ENCODE assay signal across 13 mouse cellular contexts in genomic region chr2:127370561-127371483, GRCm38 (mm10). TPM values are rescaled to one million over a fixed set of nuclear protein-coding genes. Genes with fewer than 3 reads are reported as not detected.
DNase-seq lines count a peak whose midpoint lies in the region; ATAC-seq and TF ChIP-seq lines count a peak whose summit lies in the region.
"Had no signal": no experiment of that assay in that cellular context is flagged by ENCODE, and none has a peak within 500 bp of the region (broad histone marks: within the 10 kb centered on the region; RNA-seq: fewer than 3 reads in every experiment).

No protein-coding gene starts in this region.

- 47% methylated on average over 9 of the region's 9 CpGs for WGBS in kidney, embryonic 14.5 days
- 15% methylated on average over 9 of the region's 9 CpGs for WGBS in heart, embryonic 15.5 days
- WGBS in liver, embryonic 15.5 days (ENCODE audit: insufficient replicate concordance), result 22% methylated on average over 9 of the region's 9 CpGs
- WGBS in cerebellum, adult 2 months, result 40% methylated on average over 9 of the region's 9 CpGs

- no peak for TF ChIP-seq POLR2A in cerebellum, adult 2 months (IDR thresholded peaks at IDR 0.05; ENCODE audit: borderline replicate concordance, insufficient read depth, low read length)

- H3K9me3 ChIP-seq in kidney, embryonic 14.5 days (ENCODE audit: control insufficient read depth, low read length), result no peaks in the 10 kb centered on the region
- H3K9me3 ChIP-seq in heart, embryonic 15.5 days (replicated peaks), result no peaks in the 10 kb centered on the region
- no peaks in the 10 kb centered on the region for H3K9me3 ChIP-seq in liver, embryonic 15.5 days (replicated peaks)
- H3K9me3 ChIP-seq: embryonic facial prominence, embryonic 15.5 days had no signal

- no peak for DNase-seq in frontal cortex, postnatal 14 days (ENCODE audit: low spot score in 2 of 2)
- no peak for DNase-seq in kidney, adult 8-10 months
- DNase-seq in cerebellum, adult 2 months, result no peak
- DNase-seq in thymus, postnatal 25 days, result no peak
- DNase-seq: adrenal gland, adult 2 months; cerebellum, adult 11-12 months had no signal

- no peak overlapping the region for H3K4me3 ChIP-seq in kidney, embryonic 14.5 days (ENCODE audit: low read length)
- H3K4me3 ChIP-seq in heart, embryonic 15.5 days, result no peak overlapping the region
- H3K4me3 ChIP-seq in liver, embryonic 15.5 days (replicated peaks), result peak overlapping the region; percentile 78
- no peak overlapping the region for H3K4me3 ChIP-seq in cerebellum, adult 2 months (replicated peaks; ENCODE audit: insufficient read depth, low read depth, low read length)
- H3K4me3 ChIP-seq: embryonic facial prominence, embryonic 15.5 days had no signal

- no peak overlapping the region for H3K27ac ChIP-seq in kidney, embryonic 14.5 days (ENCODE audit: low read depth, low read length)
- peak overlapping the region; percentile 17 for H3K27ac ChIP-seq in heart, embryonic 15.5 days
- H3K27ac ChIP-seq in liver, embryonic 15.5 days (replicated peaks), result peak overlapping the region; percentile 93
- no peak overlapping the region for H3K27ac ChIP-seq in cerebellum, adult 2 months (ENCODE audit: insufficient read depth, low read length)
- H3K27ac ChIP-seq: embryonic facial prominence, embryonic 15.5 days; macrophage had no signal

- H3K36me3 ChIP-seq in kidney, embryonic 14.5 days (ENCODE audit: control insufficient read depth, insufficient read depth, low read length), result no peaks in the 10 kb centered on the region
- H3K36me3 ChIP-seq in heart, embryonic 15.5 days, result no peaks in the 10 kb centered on the region
- H3K36me3 ChIP-seq in liver, embryonic 15.5 days (replicated peaks), result peaks cover 18% of the 10 kb centered on the region; the same call in 1 of the 2 replicates
- H3K36me3 ChIP-seq: embryonic facial prominence, embryonic 15.5 days had no signal

- TF ChIP-seq CTCF in cerebellum, adult 2 months (IDR thresholded peaks at IDR 0.05; ENCODE audit: borderline replicate concordance, insufficient read depth, low read depth, low read length), result no peak

- H3K9ac ChIP-seq in kidney, embryonic 14.5 days (ENCODE audit: low read depth, low read length), result no peak overlapping the region
- no peak overlapping the region for H3K9ac ChIP-seq in heart, embryonic 15.5 days
- H3K9ac ChIP-seq in liver, embryonic 15.5 days, result peak overlapping the region; percentile 74
- H3K9ac ChIP-seq: embryonic facial prominence, embryonic 15.5 days had no signal

- no peak overlapping the region for H3K4me2 ChIP-seq in kidney, embryonic 14.5 days (replicated peaks; ENCODE audit: low read depth, low read length)
- peak overlapping the region; percentile 41 for H3K4me2 ChIP-seq in heart, embryonic 15.5 days
- peak overlapping the region; percentile 96 for H3K4me2 ChIP-seq in liver, embryonic 15.5 days
- H3K4me2 ChIP-seq: embryonic facial prominence, embryonic 15.5 days had no signal

- peak; percentile 55 for ATAC-seq in frontal cortex, adult (ENCODE audit: low TSS enrichment)
- peak; percentile 33; the same call in 1 of the 2 replicates for ATAC-seq in kidney, embryonic 14.5 days (ENCODE audit: low FRiP score, low TSS enrichment)
- 0 out of 2 replicates have a peak, but pooled peaks have one; percentile 3 for ATAC-seq in heart, embryonic 15.5 days (replicated peaks; ENCODE audit: insufficient number of reproducible peaks, insufficient read depth, low FRiP score, low read depth)
- ATAC-seq in liver, embryonic 15.5 days (ENCODE audit: insufficient read depth), result peak; percentile 91

- 0 out of 2 replicates have a peak, but pooled peaks cover 7% of the 10 kb centered on the region for H3K4me1 ChIP-seq in kidney, embryonic 14.5 days (ENCODE audit: control insufficient read depth, insufficient read depth, low read length)
- peaks cover 37% of the 10 kb centered on the region for H3K4me1 ChIP-seq in heart, embryonic 15.5 days (replicated peaks)
- peaks cover 99% of the 10 kb centered on the region for H3K4me1 ChIP-seq in liver, embryonic 15.5 days (replicated peaks)
- H3K4me1 ChIP-seq in cerebellum, adult 2 months (ENCODE audit: control insufficient read depth, insufficient read depth, low read length), result no peaks in the 10 kb centered on the region
- H3K4me1 ChIP-seq: embryonic facial prominence, embryonic 15.5 days had no signal

- H3K27me3 ChIP-seq in kidney, embryonic 14.5 days (ENCODE audit: control insufficient read depth, insufficient read depth, low read length), result peaks cover 3% of the 10 kb centered on the region; the same call in 1 of the 2 replicates
- peaks cover 16% of the 10 kb centered on the region for H3K27me3 ChIP-seq in heart, embryonic 15.5 days
- H3K27me3 ChIP-seq in liver, embryonic 15.5 days, result peaks cover 20% of the 10 kb centered on the region
- H3K27me3 ChIP-seq in cerebellum, adult 2 months (ENCODE audit: control insufficient read depth, insufficient read depth, low read length), result no peaks in the 10 kb centered on the region

RNA-seq across cellular contexts. Expression of gene Adra2b, which starts 7.8 kb away (rescaled TPM):
- polyA plus RNA-seq in kidney, embryonic 14.5 days (2014; fragmentation: Nextera tagmentation; extraction: Ambion mirVana), result 0.69 and 1.8 TPM in 2 replicates
- 1.1 and 1.3 TPM in 2 replicates for polyA plus RNA-seq in heart, embryonic 15.5 days (2015; fragmentation: Nextera tagmentation; extraction: Ambion mirVana)
- polyA plus RNA-seq in liver, embryonic 15.5 days (2015; fragmentation: Nextera tagmentation; extraction: Ambion mirVana), result 21.7 and 24.0 TPM in 2 replicates
- 0.64 and 1.2 TPM in 2 replicates for polyA plus RNA-seq in cerebellum, adult 2 months (2012; rRNA removed)
- polyA plus RNA-seq: macrophage had no signal

RNA-seq across cellular contexts. Expression of gene Astl, which starts 32.4 kb away (rescaled TPM):
- not detected in 2 replicates for polyA plus RNA-seq in kidney, embryonic 14.5 days (2014; fragmentation: Nextera tagmentation; extraction: Ambion mirVana)
- 0.08 TPM in 1 of 2 replicates, not detected in the other for polyA plus RNA-seq in heart, embryonic 15.5 days (2015; fragmentation: Nextera tagmentation; extraction: Ambion mirVana)
- polyA plus RNA-seq in liver, embryonic 15.5 days (2015; fragmentation: Nextera tagmentation; extraction: Ambion mirVana), result 0.03 TPM in 1 of 2 replicates, not detected in the other
- not detected in 2 replicates for polyA plus RNA-seq in cerebellum, adult 2 months (2012; rRNA removed)
- polyA plus RNA-seq: adrenal gland, adult 2 months; embryonic facial prominence, embryonic 15.5 days; large intestine, adult 2 months; macrophage had no signal

RNA-seq across cellular contexts. Expression of gene Dusp2, which starts 34.9 kb away (rescaled TPM):
- polyA plus RNA-seq in kidney, embryonic 14.5 days (2014; fragmentation: Nextera tagmentation; extraction: Ambion mirVana), result 13.0 and 14.2 TPM in 2 replicates
- 11.6 and 16.7 TPM in 2 replicates for polyA plus RNA-seq in heart, embryonic 15.5 days (2015; fragmentation: Nextera tagmentation; extraction: Ambion mirVana)
- polyA plus RNA-seq in liver, embryonic 15.5 days (2015; fragmentation: Nextera tagmentation; extraction: Ambion mirVana), result 2.6 and 2.9 TPM in 2 replicates
- polyA plus RNA-seq in cerebellum, adult 2 months (2012; rRNA removed), result 1.6 and 1.8 TPM in 2 replicates

RNA-seq across cellular contexts. Expression of gene Gpat2, which starts 54.2 kb away (rescaled TPM):
- polyA plus RNA-seq in kidney, embryonic 14.5 days (2014; fragmentation: Nextera tagmentation; extraction: Ambion mirVana), result 0.15 TPM in 1 of 2 replicates, not detected in the other
- 0.34 and 0.35 TPM in 2 replicates for polyA plus RNA-seq in heart, embryonic 15.5 days (2015; fragmentation: Nextera tagmentation; extraction: Ambion mirVana)
- 0.35 and 0.63 TPM in 2 replicates for polyA plus RNA-seq in liver, embryonic 15.5 days (2015; fragmentation: Nextera tagmentation; extraction: Ambion mirVana)
- polyA plus RNA-seq in cerebellum, adult 2 months (2012; rRNA removed), result 0.36 and 0.38 TPM in 2 replicates
- polyA plus RNA-seq: macrophage had no signal

Comparison
In these comparisons a context has a peak if more than half of its experiments do, and no peak if none do; other contexts are left out.
1. ATAC-seq: peak in every context shown above with its lines; median percentile 91 in liver, embryonic 15.5 days; 55 in frontal cortex, adult; 33 in kidney, embryonic 14.5 days; 3 in heart, embryonic 15.5 days.
2. H3K27ac ChIP-seq: peak in heart, embryonic 15.5 days (single experiment) and liver, embryonic 15.5 days (single experiment); none in kidney, embryonic 14.5 days (single experiment) and cerebellum, adult 2 months (single experiment).